Mouse (Mus musculus) heart, postnatal 14 days (tissue): ENCODE results near the gene Lmbr1. TPM values are rescaled to one million over a fixed set of nuclear protein-coding genes. Genes with fewer than 3 reads are reported as not detected.

ENCODE experiments used
- microRNA-seq, 2 experiments: library from miRNA; unstranded; fragments of <30 nt; microRNA quantifications; one replicate each; pipeline ENCODE4 v1.2.0; 2021 to 2022
- total RNA-seq, 2 experiments: library from RNA; stranded (reverse); gene quantifications; 2 replicates each; pipeline ENCODE4 v1.2.3; 2021

The Lmbr1 gene
- total RNA-seq, 2 experiments from 2014 or later = 18.4 to 19.3 TPM

Small RNA genes lying within 50 kb of the gene (microRNA-seq; reads per million reads assigned to microRNA genes)
- gene Gm23801 = 0 reads per million in 2 experiments

Other genes starting within 250 kb of the Lmbr1 start
- gene Rnf32, start 182.4 kb downstream of the Lmbr1 start, total RNA-seq = under 1 TPM; 0.49 to 0.60 TPM
- gene Nom1, start 56.3 kb upstream of the Lmbr1 start, total RNA-seq = 10 to 100 TPM; 13.7 to 14.1 TPM
- not detected for gene Mnx1, start 100.1 kb upstream of the Lmbr1 start, total RNA-seq
- 10 to 100 TPM; 37.5 to 41.4 TPM for gene Ube3c, start 190.9 kb upstream of the Lmbr1 start, total RNA-seq